Mouse (Mus musculus): ENCODE results near the gene Sparcl1. TPM values are rescaled to one million over a fixed set of nuclear protein-coding genes. Genes with fewer than 3 reads are reported as not detected.
A peak's percentile ranks its signal among the peaks of the same experiment; 100 is the strongest.

Sparcl1 gene
- polyA plus RNA-seq (2012; rRNA removed), result 47.7 and 68.4 TPM in 2 replicates
- polyA plus RNA-seq (2014; fragmentation: Nextera tagmentation; extraction: Ambion mirVana), result 63.9 and 67.8 TPM in 2 replicates

DNA sequence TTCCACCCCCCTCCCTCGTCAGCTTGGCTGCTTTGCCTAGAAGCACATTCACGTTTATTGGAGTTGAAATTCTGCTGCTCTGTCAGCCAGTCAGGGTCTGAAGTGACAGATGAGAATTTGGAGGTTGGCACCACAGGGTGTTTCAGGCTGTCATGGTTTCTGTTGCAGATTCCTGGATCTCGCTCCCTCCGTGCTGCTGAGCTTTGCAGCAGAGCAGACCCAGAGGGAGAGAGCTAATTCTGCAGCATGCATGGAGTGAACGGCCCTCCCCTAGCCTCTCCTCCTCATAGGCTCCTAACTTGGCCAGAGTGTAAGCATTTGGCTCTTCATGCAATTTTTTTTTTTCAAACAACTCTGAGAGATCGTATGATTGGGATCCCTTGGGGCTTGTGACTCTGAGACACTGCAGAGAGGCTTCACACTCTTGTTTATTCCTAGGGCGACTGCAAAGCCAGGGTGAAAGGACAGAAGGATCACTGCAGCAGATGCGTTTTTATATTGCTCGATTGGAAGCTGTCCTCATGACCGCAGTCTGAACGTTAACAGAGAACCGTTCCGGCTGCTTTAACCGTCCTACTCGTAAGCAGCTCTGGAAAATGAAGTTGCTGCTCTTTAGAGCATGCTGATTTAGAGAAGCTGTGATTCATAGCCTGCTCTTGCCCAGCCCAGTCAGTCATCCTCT is at the start of gene Sparcl1:
Gene Sparcl1, minus strand, starts transcription at position 243 of the 682 bp plus-strand sequence.
- Histone ChIP-seq H3K4me1 (ENCODE audit: control insufficient read depth, insufficient read depth, low read length) (peaks cover 49% of the 10 kb centered on the region), H3K9ac (ENCODE audit: low read depth, low read length, severe bottlenecking) (peak within 1 kb of the TSS; percentile 16), H3K27ac (replicated peaks; ENCODE audit: low read depth, low read length) (peak within 1 kb of the TSS; percentile 52), H3K27me3 (ENCODE audit: control insufficient read depth, insufficient read depth, low read length) (no peaks in the 10 kb centered on the region), H3K9me3 (ENCODE audit: control insufficient read depth, low read length) (no peaks in the 10 kb centered on the region), H3K4me2 (replicated peaks; ENCODE audit: low read depth, low read length, severe bottlenecking) (peak within 1 kb of the TSS; percentile 39), H3K4me3 (replicated peaks; ENCODE audit: low read length) (peak within 1 kb of the TSS; percentile 15), H3K36me3 (ENCODE audit: control insufficient read depth, insufficient read depth, low read length) (no peaks in the 10 kb centered on the region)
- ATAC-seq (ENCODE audit: low FRiP score, low read depth) (peak; percentile 17; the same call in 1 of the 2 replicates), DNase-seq (ENCODE audit: low spot score) (peak; percentile 56)
- WGBS, result 21% methylated on average over 15 of the region's 15 CpGs
- TF ChIP-seq POLR2A (IDR thresholded peaks at IDR 0.05; ENCODE audit: borderline replicate concordance, extremely low read depth, insufficient read depth, insufficient read length), result no peak

DNA sequence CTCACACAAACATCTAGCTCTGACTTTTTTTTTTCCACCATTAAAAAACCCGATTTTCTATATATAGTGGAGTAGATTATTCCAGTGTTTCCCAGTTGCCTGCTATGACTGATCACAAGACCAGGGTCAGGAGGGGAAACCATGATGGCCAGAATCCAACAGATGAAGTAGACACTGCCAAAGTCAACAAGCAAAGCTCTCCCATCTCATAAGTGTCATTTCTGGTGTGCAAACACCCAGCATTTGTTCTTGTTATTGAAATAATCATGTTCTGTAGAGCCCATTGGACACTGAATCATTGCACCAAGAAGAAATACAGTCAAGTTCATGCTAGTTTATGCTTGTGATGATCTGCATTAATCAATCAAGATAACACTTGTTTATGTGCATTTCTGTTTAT is 47.9 kb upstream of the Sparcl1 start:
- Histone ChIP-seq H3K4me3 (replicated peaks; ENCODE audit: low read length) (no peak overlapping the region), H3K4me2 (replicated peaks; ENCODE audit: low read depth, low read length, severe bottlenecking) (no peak overlapping the region), H3K27me3 (ENCODE audit: control insufficient read depth, insufficient read depth, low read length) (no peaks in the 10 kb centered on the region), H3K9me3 (ENCODE audit: control insufficient read depth, low read length) (no peaks in the 10 kb centered on the region), H3K27ac (replicated peaks; ENCODE audit: low read depth, low read length) (no peak overlapping the region), H3K9ac (ENCODE audit: low read depth, low read length, severe bottlenecking) (no peak overlapping the region), H3K4me1 (ENCODE audit: control insufficient read depth, insufficient read depth, low read length) (no peaks in the 10 kb centered on the region), H3K36me3 (ENCODE audit: control insufficient read depth, insufficient read depth, low read length) (no peaks in the 10 kb centered on the region)
- TF ChIP-seq POLR2A (IDR thresholded peaks at IDR 0.05; ENCODE audit: borderline replicate concordance, extremely low read depth, insufficient read depth, insufficient read length), result no peak
- no peak for DNase-seq (ENCODE audit: low spot score)
- 77% methylated on average over 1 of the region's 1 CpGs for WGBS
- no peak for ATAC-seq (ENCODE audit: low FRiP score, low read depth)

DNA sequence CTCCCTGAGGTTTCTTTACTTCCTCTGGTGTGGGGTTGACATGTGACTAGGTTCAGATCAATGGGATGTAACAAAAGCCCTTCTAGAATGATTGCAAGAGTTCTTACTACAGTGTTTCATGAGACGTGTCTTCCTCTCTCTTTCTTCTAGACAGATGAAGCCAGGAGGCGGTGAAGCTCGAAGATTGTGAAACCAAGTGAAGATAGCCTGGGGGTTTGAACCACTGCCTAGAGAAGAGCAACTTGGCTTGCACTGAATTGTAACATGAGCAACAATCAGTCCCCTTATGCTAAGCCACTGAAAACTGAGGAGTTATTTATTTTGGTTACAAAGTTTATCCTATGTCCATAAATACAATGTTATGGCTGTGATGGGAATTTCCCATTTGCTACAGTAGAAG is 47.0 kb upstream of the Sparcl1 start:
- Histone ChIP-seq H3K4me3 (replicated peaks; ENCODE audit: low read length) (no peak overlapping the region), H3K4me1 (ENCODE audit: control insufficient read depth, insufficient read depth, low read length) (no peaks in the 10 kb centered on the region), H3K36me3 (ENCODE audit: control insufficient read depth, insufficient read depth, low read length) (no peaks in the 10 kb centered on the region), H3K9ac (ENCODE audit: low read depth, low read length, severe bottlenecking) (no peak overlapping the region), H3K27me3 (ENCODE audit: control insufficient read depth, insufficient read depth, low read length) (no peaks in the 10 kb centered on the region), H3K4me2 (replicated peaks; ENCODE audit: low read depth, low read length, severe bottlenecking) (no peak overlapping the region), H3K9me3 (ENCODE audit: control insufficient read depth, low read length) (no peaks in the 10 kb centered on the region), H3K27ac (replicated peaks; ENCODE audit: low read depth, low read length) (no peak overlapping the region)
- no peak for TF ChIP-seq POLR2A (IDR thresholded peaks at IDR 0.05; ENCODE audit: borderline replicate concordance, extremely low read depth, insufficient read depth, insufficient read length)
- WGBS, result 78% methylated on average over 3 of the region's 3 CpGs
- no peak for ATAC-seq (ENCODE audit: low FRiP score, low read depth)
- DNase-seq (ENCODE audit: low spot score), result no peak

DNA sequence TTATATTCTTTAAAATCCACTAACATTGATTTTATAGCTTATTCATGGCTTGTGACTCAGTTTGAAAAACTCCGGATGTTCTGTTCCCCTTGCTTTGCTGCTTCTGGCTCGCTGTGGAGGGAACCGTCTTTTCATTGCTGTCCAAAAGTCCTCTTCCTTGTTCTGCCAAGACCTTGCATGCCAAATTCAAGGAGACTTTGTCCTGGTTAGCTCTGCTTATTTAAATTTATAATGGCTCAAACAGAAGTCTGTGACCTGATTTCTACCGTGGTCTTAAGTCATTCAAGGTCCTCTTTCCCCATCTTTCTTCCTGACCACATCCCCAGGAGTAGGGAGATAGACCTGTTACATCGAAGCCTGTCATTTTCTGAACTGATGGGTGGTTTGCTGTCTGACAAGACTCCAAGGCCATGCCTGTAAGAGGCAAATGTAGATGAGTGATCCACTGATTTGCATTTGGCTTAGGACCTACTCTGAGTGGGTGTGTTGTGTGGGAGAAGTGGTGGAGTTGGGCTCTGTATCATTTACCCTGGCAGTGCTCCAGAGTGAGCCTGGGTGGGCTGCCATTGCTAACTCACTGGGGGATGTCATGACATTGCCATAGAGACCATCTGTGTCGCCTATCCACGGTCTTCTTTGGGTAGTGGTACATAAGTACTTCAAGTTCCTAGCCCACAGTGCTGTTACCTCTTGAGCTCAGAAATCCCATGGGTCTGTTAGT is 45.0 kb upstream of the Sparcl1 start:
- Histone ChIP-seq H3K4me3 (replicated peaks; ENCODE audit: low read length) (no peak overlapping the region), H3K27ac (replicated peaks; ENCODE audit: low read depth, low read length) (no peak overlapping the region), H3K9ac (ENCODE audit: low read depth, low read length, severe bottlenecking) (no peak overlapping the region), H3K9me3 (ENCODE audit: control insufficient read depth, low read length) (no peaks in the 10 kb centered on the region), H3K4me1 (ENCODE audit: control insufficient read depth, insufficient read depth, low read length) (no peaks in the 10 kb centered on the region), H3K27me3 (ENCODE audit: control insufficient read depth, insufficient read depth, low read length) (no peaks in the 10 kb centered on the region), H3K36me3 (ENCODE audit: control insufficient read depth, insufficient read depth, low read length) (no peaks in the 10 kb centered on the region), H3K4me2 (replicated peaks; ENCODE audit: low read depth, low read length, severe bottlenecking) (no peak overlapping the region)
- no peak for DNase-seq (ENCODE audit: low spot score)
- ATAC-seq (ENCODE audit: low FRiP score, low read depth), result no peak
- TF ChIP-seq POLR2A (IDR thresholded peaks at IDR 0.05; ENCODE audit: borderline replicate concordance, extremely low read depth, insufficient read depth, insufficient read length), result no peak
- 86% methylated on average over 7 of the region's 7 CpGs for WGBS

DNA sequence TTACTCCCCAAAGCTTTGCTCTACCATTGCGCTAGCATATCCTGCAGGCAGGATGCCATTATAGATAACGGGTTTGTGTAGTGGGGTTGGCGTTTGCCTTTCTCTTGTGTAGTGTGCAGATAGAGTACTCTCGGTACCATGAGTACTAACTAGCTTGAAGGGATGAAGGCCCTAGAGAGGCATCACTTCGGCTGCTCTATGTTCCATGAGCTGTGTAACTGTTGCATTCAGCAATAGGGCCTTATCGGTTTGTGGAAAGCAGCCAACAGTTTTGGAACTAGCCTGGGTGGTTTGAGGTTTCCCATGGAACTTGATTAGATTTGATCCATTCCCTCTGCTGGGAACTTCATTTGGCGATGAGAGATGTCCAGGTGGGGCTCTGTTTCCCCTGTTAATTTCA is 44.2 kb upstream of the Sparcl1 start:
- no peak for DNase-seq (ENCODE audit: low spot score)
- H3K27ac ChIP-seq (replicated peaks; ENCODE audit: low read depth, low read length), result no peak overlapping the region
- TF ChIP-seq POLR2A (IDR thresholded peaks at IDR 0.05; ENCODE audit: borderline replicate concordance, extremely low read depth, insufficient read depth, insufficient read length), result no peak
- H3K9me3 ChIP-seq (ENCODE audit: control insufficient read depth, low read length), result no peaks in the 10 kb centered on the region
- ATAC-seq (ENCODE audit: low FRiP score, low read depth), result no peak
- no peak overlapping the region for H3K4me3 ChIP-seq (replicated peaks; ENCODE audit: low read length)
- no peaks in the 10 kb centered on the region for H3K4me1 ChIP-seq (ENCODE audit: control insufficient read depth, insufficient read depth, low read length)
- no peak overlapping the region for H3K4me2 ChIP-seq (replicated peaks; ENCODE audit: low read depth, low read length, severe bottlenecking)
- no peaks in the 10 kb centered on the region for H3K36me3 ChIP-seq (ENCODE audit: control insufficient read depth, insufficient read depth, low read length)
- H3K9ac ChIP-seq (ENCODE audit: low read depth, low read length, severe bottlenecking), result no peak overlapping the region
- 85% methylated on average over 7 of the region's 7 CpGs for WGBS
- H3K27me3 ChIP-seq (ENCODE audit: control insufficient read depth, insufficient read depth, low read length), result no peaks in the 10 kb centered on the region

Data from limb, embryonic 14.5 days (tissue).